Mouse (Mus musculus): ENCODE results near the gene Tnni1.

Tnni1 gene

GRCm38 (mm10) chr1:135778780-135779535 is at the start of gene Tnni1:
TSS of gene Tnni1 (plus strand) at chr1:135779434.
- in situ Hi-C loops (cut with MboI; ENCODE audit: low pct_unique_long_range_greater_than_20kb in 1 of 2, low sequenced_read_pairs in 2 of 2, unreplicated experiment in 1 of 2), result no loop called here

- in situ Hi-C loops (cut with MboI; ENCODE audit: low pct_unique_long_range_greater_than_20kb in 1 of 2, low sequenced_read_pairs in 2 of 2, unreplicated experiment in 1 of 2), result no loop called here
These were observed 49.4 kb upstream of the Tnni1 start for GRCm38 (mm10) chr1:135729821-135730220.

GRCm38 (mm10) chr1:135730296-135730695 is 48.9 kb upstream of the Tnni1 start:
- in situ Hi-C loops (cut with MboI; ENCODE audit: low pct_unique_long_range_greater_than_20kb in 1 of 2, low sequenced_read_pairs in 2 of 2, unreplicated experiment in 1 of 2), result no loop called here

GRCm38 (mm10) chr1:135731393-135731792 is 47.8 kb upstream of the Tnni1 start:
- in situ Hi-C loops (cut with MboI; ENCODE audit: low pct_unique_long_range_greater_than_20kb in 1 of 2, low sequenced_read_pairs in 2 of 2, unreplicated experiment in 1 of 2), result no loop called here

GRCm38 (mm10) chr1:135731897-135732684 is 47.1 kb upstream of the Tnni1 start:
- in situ Hi-C loops (cut with MboI; ENCODE audit: low pct_unique_long_range_greater_than_20kb in 1 of 2, low sequenced_read_pairs in 2 of 2, unreplicated experiment in 1 of 2), result no loop called here

- in situ Hi-C loops (cut with MboI; ENCODE audit: low pct_unique_long_range_greater_than_20kb in 1 of 2, low sequenced_read_pairs in 2 of 2, unreplicated experiment in 1 of 2), result no loop called here
These were observed 44.9 kb upstream of the Tnni1 start for GRCm38 (mm10) chr1:135734225-135734937.

GRCm38 (mm10) chr1:135735460-135735859 is 43.8 kb upstream of the Tnni1 start:
- in situ Hi-C loops (cut with MboI; ENCODE audit: low pct_unique_long_range_greater_than_20kb in 1 of 2, low sequenced_read_pairs in 2 of 2, unreplicated experiment in 1 of 2), result no loop called here

- in situ Hi-C loops (cut with MboI; ENCODE audit: low pct_unique_long_range_greater_than_20kb in 1 of 2, low sequenced_read_pairs in 2 of 2, unreplicated experiment in 1 of 2), result no loop called here
These were observed 34.2 kb upstream of the Tnni1 start for GRCm38 (mm10) chr1:135744987-135745386.

GRCm38 (mm10) chr1:135746248-135746647 is 33.0 kb upstream of the Tnni1 start:
- in situ Hi-C loops (cut with MboI; ENCODE audit: low pct_unique_long_range_greater_than_20kb in 1 of 2, low sequenced_read_pairs in 2 of 2, unreplicated experiment in 1 of 2), result no loop called here

- in situ Hi-C loops (cut with MboI; ENCODE audit: low pct_unique_long_range_greater_than_20kb in 1 of 2, low sequenced_read_pairs in 2 of 2, unreplicated experiment in 1 of 2), result loop anchor here in 1 of 2 experiments (5.0 kb wide), 2 partner anchors 34 to 36 kb away; no protein-coding TSS in a partner anchor
These were observed 26.4 kb upstream of the Tnni1 start for GRCm38 (mm10) chr1:135752737-135753348.

- in situ Hi-C loops (cut with MboI; ENCODE audit: low pct_unique_long_range_greater_than_20kb in 1 of 2, low sequenced_read_pairs in 2 of 2, unreplicated experiment in 1 of 2), result no loop called here
These were observed 23.9 kb upstream of the Tnni1 start for GRCm38 (mm10) chr1:135755287-135755686.

GRCm38 (mm10) chr1:135755913-135756312 is 23.3 kb upstream of the Tnni1 start:
- in situ Hi-C loops (cut with MboI; ENCODE audit: low pct_unique_long_range_greater_than_20kb in 1 of 2, low sequenced_read_pairs in 2 of 2, unreplicated experiment in 1 of 2), result no loop called here

- in situ Hi-C loops (cut with MboI; ENCODE audit: low pct_unique_long_range_greater_than_20kb in 1 of 2, low sequenced_read_pairs in 2 of 2, unreplicated experiment in 1 of 2), result no loop called here
These were observed 21.9 kb upstream of the Tnni1 start for GRCm38 (mm10) chr1:135757287-135757686.

GRCm38 (mm10) chr1:135759685-135760084 is 19.5 kb upstream of the Tnni1 start:
- in situ Hi-C loops (cut with MboI; ENCODE audit: low pct_unique_long_range_greater_than_20kb in 1 of 2, low sequenced_read_pairs in 2 of 2, unreplicated experiment in 1 of 2), result no loop called here

- in situ Hi-C loops (cut with MboI; ENCODE audit: low pct_unique_long_range_greater_than_20kb in 1 of 2, low sequenced_read_pairs in 2 of 2, unreplicated experiment in 1 of 2), result no loop called here
These were observed 19.0 kb upstream of the Tnni1 start for GRCm38 (mm10) chr1:135760216-135760615.

- in situ Hi-C loops (cut with MboI; ENCODE audit: low pct_unique_long_range_greater_than_20kb in 1 of 2, low sequenced_read_pairs in 2 of 2, unreplicated experiment in 1 of 2), result no loop called here
These were observed 17.5 kb upstream of the Tnni1 start for GRCm38 (mm10) chr1:135761728-135762127.

- in situ Hi-C loops (cut with MboI; ENCODE audit: low pct_unique_long_range_greater_than_20kb in 1 of 2, low sequenced_read_pairs in 2 of 2, unreplicated experiment in 1 of 2), result no loop called here
These were observed 15.6 kb upstream of the Tnni1 start for GRCm38 (mm10) chr1:135763503-135764205.

- in situ Hi-C loops (cut with MboI; ENCODE audit: low pct_unique_long_range_greater_than_20kb in 1 of 2, low sequenced_read_pairs in 2 of 2, unreplicated experiment in 1 of 2), result no loop called here
These were observed 15.1 kb upstream of the Tnni1 start for GRCm38 (mm10) chr1:135764206-135764528.
